Mouse (Mus musculus) liver, adult 2 months (tissue): ENCODE data around the gene Rab3gap2.

ENCODE experiments used
- CTCF ChIP-seq: fragments of 200-500 bp; IDR thresholded peaks from 2 replicates; pipeline ENCODE4 v1.5.1; 2011; ENCODE audit warnings: low read depth, low read length, control low read depth
- POLR2A ChIP-seq: fragments of 200-500 bp; IDR thresholded peaks from 2 replicates; pipeline ENCODE4 v1.6.1; 2011; ENCODE audit warnings: low read length, control low read depth; ENCODE audit not compliant: insufficient read depth; ENCODE audit errors: extremely low read depth

- TF ChIP-seq CTCF, result no peak
- TF ChIP-seq POLR2A, result no peak
These were observed 44.8 kb downstream of the Rab3gap2 start for GRCm38 (mm10) chr1:185248728-185249127.
